Mouse (Mus musculus) forebrain, postnatal 0 days (tissue): ENCODE measurements around the gene Vps13d. TPM values are rescaled to one million over a fixed set of nuclear protein-coding genes. Genes with fewer than 3 reads are reported as not detected.
A peak's percentile ranks its signal among the peaks of the same experiment; 100 is the strongest.

ENCODE experiments used
- ATAC-seq: fragments of 200-750 bp; cut with Nextera tagmentation; 2 replicates; pipeline ENCODE4 v1.8.0; 2017; ENCODE audit warnings: mild to moderate bottlenecking, moderate library complexity
- DNase-seq: peaks from one replicate; pipeline ENCODE4 v3.0.0-alpha.2; 2015
- H3K27ac ChIP-seq: fragments of 300-500 bp; sonication (generic); 2 replicates; pipeline ENCODE4 v1.5.1; 2014; ENCODE audit warnings: low read depth, mild to moderate bottlenecking, antibody characterized with exemption, low read length, moderate library complexity, mixed read lengths
- H3K27me3 ChIP-seq: fragments of 300-500 bp; sonication (generic); 2 replicates; pipeline ENCODE4 v1.6.1; 2014; ENCODE audit warnings: mild to moderate bottlenecking, low read length, mixed read lengths; ENCODE audit not compliant: insufficient read depth
- H3K36me3 ChIP-seq: fragments of 300-500 bp; sonication (generic); 2 replicates; pipeline ENCODE4 v1.6.1; 2014; ENCODE audit warnings: mild to moderate bottlenecking, moderate library complexity; ENCODE audit not compliant: insufficient read depth
- H3K4me1 ChIP-seq: fragments of 300-500 bp; sonication (generic); 2 replicates; pipeline ENCODE4 v1.6.1; 2014; ENCODE audit warnings: antibody characterized with exemption; ENCODE audit not compliant: insufficient read depth
- H3K4me2 ChIP-seq: fragments of 300-500 bp; sonication (generic); 2 replicates; pipeline ENCODE4 v1.6.1; 2014; ENCODE audit warnings: low read depth, mild to moderate bottlenecking, moderate library complexity
- H3K4me3 ChIP-seq: fragments of 300-500 bp; sonication (generic); 2 replicates; pipeline ENCODE4 v1.5.1; 2014; ENCODE audit warnings: low read depth, low read length, mixed read lengths
- H3K9ac ChIP-seq: fragments of 300-500 bp; sonication (generic); 2 replicates; pipeline ENCODE4 v1.6.1; 2014; ENCODE audit warnings: mild to moderate bottlenecking
- H3K9me3 ChIP-seq: fragments of 300-500 bp; sonication (generic); 2 replicates; pipeline ENCODE4 v1.6.1; 2016; ENCODE audit warnings: low read length
- CTCF ChIP-seq: sonication (generic); IDR thresholded peaks from 2 replicates; pipeline ENCODE4 v1.5.1; 2016; ENCODE audit warnings: antibody characterized with exemption, control low read depth, low read depth
- WGBS: fragments of 180-500 bp; shearing (Covaris S2); extraction: QIAGEN DNeasy Blood & Tissue Kit; methylation state at CpG from one replicate; pipeline ENCODE4 v1.1.7; 2014; 5-methylcytosine and 5-hydroxymethylcytosine counted together
- polyA plus RNA-seq: library from polyadenylated mRNA; unstranded; fragments of >200 nt; fragmentation: Nextera tagmentation; extraction: Ambion mirVana; gene quantifications from 2 replicates; pipeline ENCODE4 v1.2.1, GENCODE M21; 2015
- total RNA-seq: library from RNA; depleted of rRNA; stranded (reverse); fragments of >200 nt; gene quantifications from 2 replicates; pipeline ENCODE4 v1.2.3, GENCODE M21; 2014

The Vps13d gene
- total and polyA plus RNA-seq, 2 experiments from 2014 or later: 6.4 to 30.8 TPM

DNA sequence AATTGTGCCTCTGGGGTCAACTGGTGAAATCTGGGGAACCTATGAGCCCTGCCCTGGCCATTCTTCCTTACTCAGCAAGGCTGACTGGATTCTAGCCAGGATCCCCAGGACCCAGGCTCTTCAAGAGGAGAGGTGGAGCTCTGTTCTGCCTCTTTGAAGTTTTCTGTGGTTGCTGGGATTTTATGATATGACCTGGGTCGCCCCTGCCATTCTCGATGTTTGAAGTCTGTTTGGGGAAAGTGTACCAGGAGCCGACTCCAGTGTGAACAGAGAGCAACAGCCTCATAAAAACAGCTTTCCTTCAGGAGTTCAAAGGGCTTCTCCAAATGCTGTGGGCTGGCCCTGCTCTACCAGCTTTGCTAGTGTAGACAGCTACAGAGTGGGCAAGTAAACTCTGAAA, 185.4 kb downstream of the Vps13d start:
- 83% methylated on average over 3 of the region's 3 CpGs for WGBS
- TF ChIP-seq CTCF: no peak
- H3K27ac ChIP-seq: no peak overlapping the region

DNA sequence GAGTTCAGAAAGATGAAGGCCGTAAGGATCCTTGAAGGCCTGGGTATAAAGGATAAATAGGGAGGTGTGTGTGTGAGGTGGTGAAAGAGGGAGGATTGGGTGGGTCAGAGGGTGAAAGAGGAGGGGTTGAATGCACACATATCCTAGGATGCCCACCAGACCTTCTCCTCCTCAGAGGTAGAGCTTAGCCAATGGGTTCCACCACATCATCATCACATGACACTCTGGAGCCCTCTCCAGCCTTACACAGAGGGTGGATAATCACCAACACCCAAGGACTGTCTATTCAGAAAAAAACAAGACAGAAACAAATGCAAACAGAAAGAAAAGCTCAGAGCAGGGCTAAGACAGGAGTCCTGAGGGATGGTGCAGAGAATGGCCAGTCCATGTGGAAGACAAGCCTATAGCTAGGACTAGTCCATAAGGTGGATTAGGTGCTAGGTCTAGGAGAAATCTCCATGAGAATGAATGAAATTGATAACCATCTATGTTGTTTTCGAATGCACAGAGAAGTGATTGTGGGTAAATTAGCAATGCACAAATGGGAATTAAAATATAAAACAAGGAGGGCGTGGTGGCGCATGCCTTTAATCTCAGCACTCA, 188.8 kb downstream of the Vps13d start:
- Histone ChIP-seq H3K9me3 (no peaks in the 10 kb centered on the region), H3K27ac (no peak overlapping the region), H3K4me3 (no peak overlapping the region), H3K36me3 (0 out of 2 replicates have a peak, but pooled peaks cover 7% of the 10 kb centered on the region), H3K9ac (no peak overlapping the region), H3K27me3 (no peaks in the 10 kb centered on the region), H3K4me1 (no peaks in the 10 kb centered on the region), H3K4me2 (no peak overlapping the region)
- DNase-seq (no peak), ATAC-seq (no peak)
- no peak for TF ChIP-seq CTCF
- 97% methylated on average over 4 of the region's 4 CpGs for WGBS

More for the DNA sequence above, 185.4 kb downstream of the Vps13d start:
- DNase-seq: no peak
- Histone ChIP-seq H3K9ac (no peak overlapping the region), H3K9me3 (no peaks in the 10 kb centered on the region), H3K4me3 (no peak overlapping the region), H3K36me3 (peaks cover 7% of the 10 kb centered on the region; the same call in 1 of the 2 replicates), H3K4me2 (no peak overlapping the region), H3K27me3 (no peaks in the 10 kb centered on the region), H3K4me1 (no peaks in the 10 kb centered on the region)
- ATAC-seq: no peak

DNA sequence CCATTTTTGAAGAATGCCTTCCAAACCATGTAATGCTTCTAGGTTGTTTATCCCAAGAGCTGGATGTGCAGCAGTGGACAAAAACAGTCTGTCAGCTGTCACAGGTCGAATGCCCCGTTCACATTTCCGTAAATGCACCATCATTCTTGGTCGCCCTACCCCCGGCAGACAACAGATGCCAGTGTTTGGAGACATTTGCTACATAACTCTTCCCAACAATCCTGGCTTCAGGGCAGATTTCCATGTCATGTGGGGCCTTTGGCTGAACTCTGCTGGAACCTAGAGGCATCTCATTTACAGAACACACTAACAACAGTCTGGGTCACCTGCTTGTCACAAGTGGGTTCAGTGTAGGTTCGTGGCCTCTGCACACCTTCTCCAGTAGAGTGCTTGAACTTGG, 190.6 kb downstream of the Vps13d start:
- Histone ChIP-seq H3K4me2 (no peak overlapping the region), H3K9ac (no peak overlapping the region), H3K36me3 (0 out of 2 replicates have a peak, but pooled peaks cover 7% of the 10 kb centered on the region), H3K27me3 (no peaks in the 10 kb centered on the region), H3K4me1 (no peaks in the 10 kb centered on the region), H3K9me3 (no peaks in the 10 kb centered on the region), H3K4me3 (no peak overlapping the region), H3K27ac (no peak overlapping the region)
- DNase-seq (no peak), ATAC-seq (no peak)
- WGBS: 84% methylated on average over 6 of the region's 6 CpGs
- no peak for TF ChIP-seq CTCF

DNA sequence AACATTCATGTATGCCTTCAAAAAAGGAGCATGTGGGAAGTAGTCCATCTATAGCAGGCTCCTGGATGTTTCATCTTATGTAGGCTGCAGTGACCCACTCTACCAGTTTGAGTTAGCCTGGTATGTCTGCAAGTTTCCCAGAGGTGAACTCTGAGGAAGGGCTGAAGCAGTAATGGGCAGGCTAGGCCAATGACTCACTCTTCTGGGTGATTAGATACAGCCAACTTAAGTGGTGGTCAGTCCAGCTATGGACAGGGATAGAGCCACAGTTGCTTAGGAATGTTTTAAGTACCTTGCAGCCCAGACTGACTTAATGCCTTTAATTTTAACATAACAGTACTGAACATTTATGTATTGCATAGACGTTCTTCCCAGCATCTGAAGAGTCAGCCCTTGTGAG, 192.1 kb downstream of the Vps13d start:
- Histone ChIP-seq H3K9me3 (no peaks in the 10 kb centered on the region), H3K36me3 (0 out of 2 replicates have a peak, but pooled peaks cover 7% of the 10 kb centered on the region), H3K4me2 (no peak overlapping the region), H3K27ac (no peak overlapping the region), H3K27me3 (no peaks in the 10 kb centered on the region), H3K9ac (no peak overlapping the region), H3K4me3 (no peak overlapping the region), H3K4me1 (no peaks in the 10 kb centered on the region)
- ATAC-seq (no peak), DNase-seq (no peak)
- TF ChIP-seq CTCF: no peak
- 94% methylated on average over 1 of the region's 1 CpGs for WGBS

DNA sequence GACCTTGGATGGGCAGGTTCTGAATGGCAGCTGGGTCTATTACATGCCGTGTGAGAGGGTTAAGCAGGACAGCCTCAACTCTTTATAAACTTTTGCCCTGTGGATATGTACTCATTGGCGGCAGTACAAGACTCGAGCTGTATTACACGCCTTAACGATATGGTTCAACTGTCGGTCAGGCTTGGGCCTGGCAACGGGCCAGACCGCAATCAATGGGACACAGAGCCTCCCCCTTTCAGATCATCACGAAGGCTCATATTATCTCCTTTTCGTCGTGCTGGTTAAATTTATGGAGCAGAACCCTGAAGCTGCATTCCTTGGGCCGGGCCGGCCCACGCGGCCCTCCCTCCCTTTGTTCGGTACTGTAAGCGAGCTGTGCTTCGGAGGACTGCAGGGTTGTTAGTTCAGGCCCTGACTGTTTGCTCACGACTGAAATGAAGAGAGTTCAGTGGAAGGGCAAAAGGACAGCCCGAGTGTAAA, 194.9 kb downstream of the Vps13d start:
- TF ChIP-seq CTCF: no peak
- no peak overlapping the region for H3K4me3 ChIP-seq
- no peaks in the 10 kb centered on the region for H3K9me3 ChIP-seq
- 0 out of 2 replicates have a peak, but pooled peaks cover 4% of the 10 kb centered on the region for H3K36me3 ChIP-seq
- 19% methylated on average over 20 of the region's 20 CpGs for WGBS
- H3K9ac ChIP-seq: no peak overlapping the region
- no peak overlapping the region for H3K27ac ChIP-seq
- H3K4me1 ChIP-seq: no peaks in the 10 kb centered on the region
- ATAC-seq: peak; percentile 54
- peak; percentile 40 for DNase-seq
- H3K4me2 ChIP-seq: no peak overlapping the region
- H3K27me3 ChIP-seq: no peaks in the 10 kb centered on the region

DNA sequence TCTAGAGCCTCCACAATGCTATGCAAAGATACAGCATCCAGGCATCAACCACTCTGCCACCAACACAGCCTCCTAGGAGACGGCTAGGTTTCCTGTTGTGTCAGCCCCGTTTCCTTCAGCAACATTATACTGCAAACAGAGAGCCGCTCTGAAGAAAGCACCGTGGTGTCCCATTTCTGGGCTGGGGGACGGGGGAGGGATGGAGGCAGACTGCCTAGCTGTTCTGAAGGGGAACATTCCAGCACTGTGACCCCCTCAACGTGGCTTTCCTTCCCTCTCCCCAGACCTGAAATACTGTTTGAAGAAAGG, 195.3 kb downstream of the Vps13d start:
- TF ChIP-seq CTCF: no peak
- H3K9ac ChIP-seq: no peak overlapping the region
- ATAC-seq: peak; percentile 18; the same call in 1 of the 2 replicates
- H3K27me3 ChIP-seq: no peaks in the 10 kb centered on the region
- no peaks in the 10 kb centered on the region for H3K4me1 ChIP-seq
- H3K9me3 ChIP-seq: no peaks in the 10 kb centered on the region
- 40% methylated on average over 6 of the region's 6 CpGs for WGBS
- H3K27ac ChIP-seq: no peak overlapping the region
- DNase-seq: no peak
- H3K36me3 ChIP-seq: no peaks in the 10 kb centered on the region
- no peak overlapping the region for H3K4me3 ChIP-seq
- no peak overlapping the region for H3K4me2 ChIP-seq

DNA sequence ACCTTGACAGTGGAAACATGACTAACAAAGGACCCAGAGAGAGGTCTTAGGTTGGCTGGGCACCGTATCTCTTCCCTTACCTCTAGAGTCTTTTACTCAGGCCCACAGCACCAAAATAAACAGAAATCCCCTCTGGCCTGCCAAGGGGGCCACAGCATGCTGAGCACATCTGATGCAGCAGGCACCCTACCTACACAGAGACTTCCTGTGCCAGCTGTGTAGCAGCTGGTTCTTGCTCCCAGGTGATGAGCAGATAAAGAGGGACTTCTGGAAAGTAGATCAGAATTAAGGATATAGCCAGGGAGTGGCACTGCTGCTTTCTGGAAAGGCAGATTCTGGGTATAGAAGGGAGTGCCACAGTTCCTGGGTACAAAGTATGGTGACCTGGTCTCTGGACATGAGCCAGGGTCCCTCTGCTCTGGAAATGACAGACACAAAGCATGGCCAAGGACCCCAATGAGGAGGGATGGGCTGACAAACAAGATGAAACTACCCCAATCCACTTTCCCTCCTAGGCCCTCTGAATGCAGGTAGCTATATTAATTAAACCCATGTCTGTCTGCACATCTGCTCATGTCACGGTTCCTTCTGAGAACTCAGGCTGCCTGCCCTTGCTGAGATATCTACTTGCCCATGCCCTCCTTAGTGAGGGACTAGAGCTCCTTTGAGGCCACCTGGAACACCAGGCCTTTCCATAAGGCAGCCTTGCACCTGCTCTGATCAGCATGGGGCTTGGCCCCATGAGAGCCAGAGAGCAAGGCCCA, 195.8 kb downstream of the Vps13d start:
- no peaks in the 10 kb centered on the region for H3K9me3 ChIP-seq
- H3K27ac ChIP-seq: no peak overlapping the region
- no peak for ATAC-seq
- H3K4me3 ChIP-seq: no peak overlapping the region
- no peaks in the 10 kb centered on the region for H3K36me3 ChIP-seq
- DNase-seq: no peak
- no peak for TF ChIP-seq CTCF
- H3K4me2 ChIP-seq: no peak overlapping the region
- WGBS: 88% methylated on average over 2 of the region's 2 CpGs
- H3K27me3 ChIP-seq: no peaks in the 10 kb centered on the region
- H3K9ac ChIP-seq: no peak overlapping the region
- H3K4me1 ChIP-seq: no peaks in the 10 kb centered on the region
